Mouse (Mus musculus): Measurements from ENCODE around the gene Cd55b.
"Not testable (repeated sequence)": the region's sequence is repeated elsewhere in the genome, so short reads cannot be mapped to it uniquely, and the experiment has no call there.

DNA sequence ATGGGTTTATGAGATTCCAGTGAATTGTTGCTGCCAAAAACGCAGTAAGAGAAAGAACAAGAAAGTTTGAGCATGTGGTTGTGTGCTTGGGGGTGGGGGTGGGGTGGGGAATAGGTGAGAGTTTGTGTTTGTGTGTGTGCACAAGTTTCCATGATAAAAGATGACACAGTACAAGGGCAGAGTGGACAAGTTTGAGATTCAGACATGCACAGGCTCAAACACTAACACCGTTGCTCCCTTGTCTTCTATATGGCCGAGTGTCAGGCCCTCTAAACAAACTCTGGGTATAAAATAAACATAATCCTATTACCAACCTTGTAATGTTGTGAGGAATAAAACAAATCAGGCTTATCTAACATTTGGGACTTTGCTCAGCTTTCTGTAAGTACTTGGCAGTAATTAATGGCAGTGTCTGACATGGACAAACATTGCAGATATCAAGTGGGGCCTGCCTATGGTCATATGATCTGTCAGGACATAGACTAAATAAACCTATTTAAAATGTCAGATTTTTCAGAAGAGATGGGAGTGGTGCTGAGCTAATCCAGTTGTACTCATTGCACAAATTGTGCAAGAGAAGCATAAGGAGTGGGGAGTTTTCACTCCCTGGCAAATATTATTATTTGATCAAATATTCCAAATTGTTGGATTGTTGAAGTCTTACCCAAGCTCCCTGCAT lies 4.5 kb upstream of the Cd55b start:
- TF ChIP-seq CTCF (IDR thresholded peaks at IDR 0.05; ENCODE audit: borderline replicate concordance, insufficient read depth, low read depth, low read length); POLR2A (IDR thresholded peaks at IDR 0.05; ENCODE audit: borderline replicate concordance, insufficient read depth, low read length): not testable (repeated sequence)
